Mouse (Mus musculus) embryonic facial prominence, embryonic 14.5 days (tissue): ENCODE results near the gene Rbm19. TPM values are rescaled to one million over a fixed set of nuclear protein-coding genes. Genes with fewer than 3 reads are reported as not detected.

Experiments
- ATAC-seq: fragments of 200-750 bp; cut with Nextera tagmentation; 2 replicates; pipeline ENCODE4 v1.8.0; 2017; ENCODE audit warnings: low read depth, moderate number of reproducible peaks, moderate TSS enrichment
- DNase-seq: peaks from one replicate; pipeline ENCODE4 v3.0.0-alpha.2; 2015; ENCODE audit warnings: low spot score
- H3K27ac ChIP-seq: fragments of 300-500 bp; sonication (generic); replicated peaks from 2 replicates; pipeline ENCODE4 v1.5.1; 2014; ENCODE audit warnings: low read depth, mild to moderate bottlenecking, low read length, moderate library complexity
- H3K27me3 ChIP-seq: fragments of 300-500 bp; sonication (generic); replicated peaks from 2 replicates; pipeline ENCODE4 v1.6.1; 2014; ENCODE audit warnings: low read length; ENCODE audit not compliant: control insufficient read depth, insufficient read depth
- H3K36me3 ChIP-seq: fragments of 300-500 bp; sonication (generic); 2 replicates; pipeline ENCODE4 v1.6.1; 2014; ENCODE audit warnings: low read length, mixed read lengths; ENCODE audit not compliant: control insufficient read depth, insufficient read depth
- H3K4me1 ChIP-seq: fragments of 300-500 bp; sonication (generic); 2 replicates; pipeline ENCODE4 v1.6.1; 2014; ENCODE audit warnings: antibody characterized with exemption, low read length; ENCODE audit not compliant: control insufficient read depth, insufficient read depth
- H3K4me2 ChIP-seq: fragments of 300-500 bp; sonication (generic); 2 replicates; pipeline ENCODE4 v1.6.1; 2014; ENCODE audit warnings: low read depth, mild to moderate bottlenecking, low read length, moderate library complexity, mixed read lengths
- H3K4me3 ChIP-seq: fragments of 300-500 bp; sonication (generic); 2 replicates; pipeline ENCODE4 v1.5.1; 2014; ENCODE audit warnings: low read depth, mild to moderate bottlenecking, low read length
- H3K9ac ChIP-seq: fragments of 300-500 bp; sonication (generic); 2 replicates; pipeline ENCODE4 v1.6.1; 2014; ENCODE audit warnings: low read depth, mild to moderate bottlenecking, low read length, moderate library complexity, mixed read lengths
- H3K9me3 ChIP-seq: fragments of 300-500 bp; sonication (generic); 2 replicates; pipeline ENCODE4 v1.6.1; 2016; ENCODE audit warnings: low read length; ENCODE audit not compliant: control insufficient read depth
- WGBS: fragments of 180-500 bp; shearing (Covaris S2); extraction: QIAGEN DNeasy Blood & Tissue Kit; methylation state at CpG from one replicate; pipeline ENCODE4 v1.1.7; 2014; 5-methylcytosine and 5-hydroxymethylcytosine counted together
- polyA plus RNA-seq: library from polyadenylated mRNA; unstranded; fragments of >200 nt; fragmentation: Nextera tagmentation; extraction: Ambion mirVana; gene quantifications from 2 replicates; pipeline ENCODE4 v1.2.1, GENCODE M21; 2014

Rbm19 gene
- polyA plus RNA-seq, 1 experiment from 2014 or later, result 14.4 TPM

DNA sequence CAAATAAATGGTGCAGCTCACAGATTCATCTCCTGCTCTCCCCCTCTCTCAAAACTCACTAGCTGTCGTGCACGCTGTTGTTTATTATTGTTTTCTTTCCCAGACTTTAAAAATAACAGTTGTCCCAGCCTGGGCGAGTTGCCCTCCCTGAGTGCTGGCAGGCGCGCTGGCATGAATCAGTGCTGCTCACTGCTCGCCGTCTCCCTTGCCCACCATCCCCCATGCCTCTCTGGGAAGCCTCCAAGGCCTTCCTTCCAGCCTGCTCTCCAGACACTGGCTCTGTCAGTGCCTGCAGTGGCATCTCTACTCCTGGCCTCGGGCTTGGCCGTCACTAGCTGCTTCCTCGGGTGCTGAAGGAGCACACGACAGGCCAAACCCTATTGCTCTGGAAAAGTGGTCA lies 48.2 kb downstream of the Rbm19 start:
- no peaks in the 10 kb centered on the region for H3K27me3 ChIP-seq
- no peaks in the 10 kb centered on the region for H3K9me3 ChIP-seq
- ATAC-seq (no peak), DNase-seq (no peak)
- no peak overlapping the region for H3K4me2 ChIP-seq
- H3K27ac ChIP-seq, result no peak overlapping the region
- H3K36me3 ChIP-seq, result no peaks in the 10 kb centered on the region
- H3K4me3 ChIP-seq, result no peak overlapping the region
- H3K9ac ChIP-seq, result no peak overlapping the region
- WGBS, result 66% methylated on average over 11 of the region's 11 CpGs
- no peaks in the 10 kb centered on the region for H3K4me1 ChIP-seq

DNA sequence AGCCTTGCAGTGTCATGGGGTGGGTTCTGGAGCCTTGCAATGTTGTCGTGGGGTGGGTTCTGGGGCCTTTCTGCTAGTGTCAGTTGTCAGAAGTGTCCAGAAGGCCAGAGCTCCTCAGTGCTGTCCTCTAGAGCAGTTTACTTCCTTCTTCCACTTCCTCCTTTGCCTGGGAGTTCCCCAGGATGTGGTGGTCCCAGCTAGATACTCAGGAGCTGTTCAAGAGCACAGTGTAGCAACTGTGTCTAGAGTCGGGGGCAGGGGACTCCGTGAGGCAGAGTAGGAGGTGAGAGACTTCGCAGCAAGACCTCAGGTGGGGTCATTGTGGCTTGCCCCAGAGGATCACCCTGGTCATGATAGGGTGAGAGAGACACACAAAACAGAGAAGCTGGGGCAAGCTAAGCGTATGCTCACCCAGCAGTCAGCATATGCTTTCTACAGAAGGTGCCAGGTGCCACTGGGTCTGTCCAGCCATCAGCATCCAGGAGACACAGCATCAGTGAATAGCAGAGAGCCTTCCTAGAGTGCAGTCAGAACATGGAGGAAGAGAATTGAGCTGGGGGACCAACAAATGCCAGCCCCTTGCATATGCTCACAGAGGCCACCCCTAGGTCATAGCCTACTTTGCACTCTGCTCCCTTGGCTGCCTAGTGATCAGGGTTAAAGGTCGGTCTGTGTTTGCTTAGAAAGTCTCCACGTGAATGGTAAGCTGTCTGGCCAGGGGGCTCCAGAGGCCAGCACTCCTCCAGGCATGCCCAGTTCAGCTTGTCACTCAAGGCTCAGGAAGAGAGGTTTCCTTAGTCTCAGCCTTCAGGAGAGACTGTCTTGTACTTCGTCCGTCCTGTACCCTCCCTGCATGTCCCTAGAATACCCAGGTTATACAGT lies 49.0 kb downstream of the Rbm19 start:
- 63% methylated on average over 9 of the region's 9 CpGs for WGBS
- Histone ChIP-seq H3K4me1 (no peaks in the 10 kb centered on the region), H3K36me3 (no peaks in the 10 kb centered on the region), H3K9ac (no peak overlapping the region), H3K4me2 (no peak overlapping the region), H3K27me3 (no peaks in the 10 kb centered on the region), H3K27ac (no peak overlapping the region), H3K4me3 (no peak overlapping the region), H3K9me3 (no peaks in the 10 kb centered on the region)
- DNase-seq (no peak), ATAC-seq (no peak)

- no peak overlapping the region for H3K27ac ChIP-seq
These were observed 51.6 kb downstream of the Rbm19 start for GRCm38 (mm10) chr5:120167787-120168325.

DNA sequence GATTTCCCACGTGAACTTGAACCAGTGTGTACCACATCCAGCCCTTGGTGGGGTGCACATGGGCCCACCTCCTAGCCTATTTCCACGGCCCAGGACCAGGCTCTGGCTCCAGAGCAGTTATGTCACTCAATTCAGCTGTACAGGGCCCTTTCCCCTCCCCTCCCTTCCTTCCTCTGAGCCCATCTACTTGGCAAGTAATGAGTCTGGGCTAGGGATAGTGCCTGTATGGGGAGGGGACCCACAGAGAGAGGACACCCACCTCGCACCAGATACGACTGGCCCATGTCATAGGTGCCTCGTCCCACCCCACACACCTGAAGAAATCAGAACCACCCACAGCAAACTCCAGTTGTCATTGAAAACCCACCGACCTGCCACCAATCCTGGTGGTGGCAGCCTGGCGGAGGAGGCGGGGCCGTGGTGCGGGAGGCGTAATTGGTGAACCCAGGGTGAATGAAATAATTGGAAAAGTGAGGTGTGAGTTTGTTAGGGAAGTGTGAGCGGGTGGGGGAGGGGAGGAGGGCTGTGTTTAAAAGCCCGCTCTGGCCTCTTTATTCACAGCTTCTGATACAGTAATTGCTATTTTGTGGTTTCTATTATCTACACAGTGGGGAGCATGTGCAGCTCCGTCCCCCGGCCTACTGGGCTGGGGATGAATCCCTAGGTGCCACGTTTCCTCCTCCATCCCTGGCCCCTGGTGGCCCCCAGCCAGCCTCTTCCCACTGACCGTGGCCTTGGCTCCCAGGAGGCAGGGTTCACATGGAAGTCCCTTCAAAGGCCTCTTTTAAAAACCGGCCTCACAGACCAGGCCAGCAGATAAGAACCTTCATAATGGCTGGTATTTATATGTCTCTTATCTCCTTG lies 55.8 kb downstream of the Rbm19 start:
- H3K4me3 ChIP-seq, result no peak overlapping the region
- H3K27ac ChIP-seq, result no peak overlapping the region
- H3K4me1 ChIP-seq, result no peaks in the 10 kb centered on the region
- H3K9ac ChIP-seq, result no peak overlapping the region
- ATAC-seq (no peak), DNase-seq (no peak)
- no peaks in the 10 kb centered on the region for H3K27me3 ChIP-seq
- H3K9me3 ChIP-seq, result no peaks in the 10 kb centered on the region
- WGBS, result 66% methylated on average over 18 of the region's 18 CpGs
- H3K4me2 ChIP-seq, result no peak overlapping the region
- H3K36me3 ChIP-seq, result peaks cover 14% of the 10 kb centered on the region; the same call in 1 of the 2 replicates

More at GRCm38 (mm10) chr5:120167787-120168325, 51.6 kb downstream of the Rbm19 start:
- Histone ChIP-seq H3K4me2 (no peak overlapping the region), H3K9ac (no peak overlapping the region), H3K4me3 (no peak overlapping the region), H3K36me3 (no peaks in the 10 kb centered on the region), H3K27me3 (no peaks in the 10 kb centered on the region), H3K9me3 (no peaks in the 10 kb centered on the region), H3K4me1 (no peaks in the 10 kb centered on the region)
- DNase-seq (no peak), ATAC-seq (no peak)
- 69% methylated on average over 13 of the region's 13 CpGs for WGBS

DNA sequence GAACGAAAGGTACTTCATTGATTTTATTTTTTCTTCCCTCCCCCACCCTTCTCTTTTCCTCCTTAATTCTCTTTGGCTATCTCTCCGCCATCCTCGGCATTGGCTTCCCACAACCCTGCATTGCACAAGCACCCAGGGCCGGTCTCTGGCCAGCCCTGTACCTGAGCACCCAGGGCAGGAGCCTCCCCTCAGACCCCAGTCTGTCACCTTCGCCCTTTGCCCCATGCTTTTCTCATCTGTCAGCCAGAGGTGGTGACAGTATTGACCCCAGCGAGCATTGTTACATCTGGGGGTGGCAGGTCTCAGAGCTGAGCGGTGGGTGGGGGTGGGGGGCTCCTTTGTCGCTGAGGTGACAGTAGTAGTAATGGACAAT lies 56.5 kb downstream of the Rbm19 start:
- Histone ChIP-seq H3K36me3 (peaks cover 18% of the 10 kb centered on the region; the same call in 1 of the 2 replicates), H3K27ac (no peak overlapping the region), H3K9me3 (no peaks in the 10 kb centered on the region), H3K4me3 (no peak overlapping the region), H3K27me3 (no peaks in the 10 kb centered on the region), H3K4me1 (no peaks in the 10 kb centered on the region), H3K4me2 (no peak overlapping the region), H3K9ac (no peak overlapping the region)
- DNase-seq (no peak), ATAC-seq (no peak)
- WGBS, result 79% methylated on average over 8 of the region's 8 CpGs

GRCm38 (mm10) chr5:120174317-120174716 lies 58.1 kb downstream of the Rbm19 start:
- Histone ChIP-seq H3K9me3 (no peaks in the 10 kb centered on the region), H3K27ac (no peak overlapping the region), H3K36me3 (peaks cover 18% of the 10 kb centered on the region; the same call in 1 of the 2 replicates), H3K4me1 (no peaks in the 10 kb centered on the region), H3K27me3 (no peaks in the 10 kb centered on the region), H3K4me3 (no peak overlapping the region), H3K9ac (no peak overlapping the region), H3K4me2 (no peak overlapping the region)
- 0 out of 2 replicates have a peak, but pooled peaks have one; percentile 57 for ATAC-seq
- WGBS, result 66% methylated on average over 7 of the region's 7 CpGs
- DNase-seq, result no peak

- DNase-seq, result no peak
- Histone ChIP-seq H3K27me3 (no peaks in the 10 kb centered on the region), H3K36me3 (peaks cover 18% of the 10 kb centered on the region; the same call in 1 of the 2 replicates), H3K27ac (no peak overlapping the region), H3K9ac (no peak overlapping the region), H3K4me2 (no peak overlapping the region), H3K4me3 (no peak overlapping the region), H3K9me3 (no peaks in the 10 kb centered on the region), H3K4me1 (no peaks in the 10 kb centered on the region)
- ATAC-seq, result no peak
- WGBS, result 92% methylated on average over 8 of the region's 8 CpGs
These were observed 59.0 kb downstream of the Rbm19 start for GRCm38 (mm10) chr5:120175217-120175616.

GRCm38 (mm10) chr5:120176246-120177065 lies 60.2 kb downstream of the Rbm19 start:
- no peaks in the 10 kb centered on the region for H3K9me3 ChIP-seq
- no peaks in the 10 kb centered on the region for H3K27me3 ChIP-seq
- no peak overlapping the region for H3K4me2 ChIP-seq
- DNase-seq (no peak), ATAC-seq (no peak)
- H3K27ac ChIP-seq, result no peak overlapping the region
- H3K4me3 ChIP-seq, result no peak overlapping the region
- WGBS, result 82% methylated on average over 13 of the region's 13 CpGs
- H3K36me3 ChIP-seq, result peaks cover 24% of the 10 kb centered on the region; the same call in 1 of the 2 replicates
- H3K9ac ChIP-seq, result no peak overlapping the region
- H3K4me1 ChIP-seq, result no peaks in the 10 kb centered on the region
